Mouse (Mus musculus) thymus, adult 2 months (tissue): ENCODE data around the gene Spaca6.

Source experiments
- CTCF ChIP-seq: fragments of 200-500 bp; IDR thresholded peaks from 2 replicates; pipeline ENCODE4 v1.5.1; 2012; ENCODE audit warnings: mild to moderate bottlenecking, control low read depth, low read length, moderate library complexity, borderline replicate concordance; ENCODE audit not compliant: control insufficient read depth, poor library complexity, insufficient read depth; ENCODE audit errors: extremely low read depth
- POLR2A ChIP-seq: fragments of 200-500 bp; IDR thresholded peaks from 2 replicates; pipeline ENCODE4 v1.6.1; 2012; ENCODE audit warnings: mild to moderate bottlenecking, low read length, control low read depth, moderate library complexity; ENCODE audit not compliant: control insufficient read depth, poor library complexity, insufficient read depth; ENCODE audit errors: extremely low read depth

GRCm38 (mm10) chr17:17848988-17849387, 22.0 kb downstream of the Spaca6 start:
- TF ChIP-seq CTCF (no peak), POLR2A (no peak)
